Mouse (Mus musculus) gastrocnemius, postnatal 10 days (tissue): ENCODE measurements around the gene Snap23. TPM values are rescaled to one million over a fixed set of nuclear protein-coding genes. Genes with fewer than 3 reads are reported as not detected.
A peak's percentile ranks its signal among the peaks of the same experiment; 100 is the strongest.
"Not testable (repeated sequence)": the region's sequence is repeated elsewhere in the genome, so short reads cannot be mapped to it uniquely, and the experiment has no call there.

Experiments used
- DNase-seq: peaks from one replicate; pipeline ENCODE4 v3.0.0; 2021; ENCODE audit warnings: mixed read lengths
- long read RNA-seq, 2 experiments: library from polyadenylated mRNA; stranded (forward); transcript quantifications; one replicate each; pipeline ENCODE4 v2.0.0; 2021
- total RNA-seq, 2 experiments: library from RNA; stranded (reverse); gene quantifications; 2 replicates each; pipeline ENCODE4 v1.2.3; 2021

The Snap23 gene
- total RNA-seq = 10 to 100 TPM; 43.9 to 56.8 TPM
- long read RNA-seq, experiment 1, transcript Snap23-203 (9 exons, 2,730 nt) = major isoform, 24 of 41 reads
- long read RNA-seq, experiment 1, transcript Snap23-202 (8 exons, 2,723 nt) = minor isoform, 10 of 41 reads
- long read RNA-seq, experiment 1, partial matches to known transcripts = 4 of 41 reads
- long read RNA-seq, experiment 1, other reads (novel, unspliced or antisense) = 2 of 41 reads
- long read RNA-seq, experiment 2, transcript Snap23-203 (9 exons, 2,730 nt) = major isoform, 33 of 45 reads
- long read RNA-seq, experiment 2, transcript Snap23-202 (8 exons, 2,723 nt) = minor isoform, 9 of 45 reads
- long read RNA-seq, experiment 2, partial matches to known transcripts = 2 of 45 reads
- long read RNA-seq, experiment 2, other reads (novel, unspliced or antisense) = 1 of 45 reads

- DNase-seq = peak; percentile 92
Measured at GRCm38 (mm10) chr2:120566886-120567797, at the start of gene Snap23. TSS of gene Snap23 (plus strand) at chr2:120567671.

- DNase-seq = no peak
Measured at GRCm38 (mm10) chr2:120518547-120519210, 48.8 kb upstream of the Snap23 start.

- no peak for DNase-seq
Measured at GRCm38 (mm10) chr2:120526771-120527170, 40.7 kb upstream of the Snap23 start.

GRCm38 (mm10) chr2:120529531-120529930 lies 37.9 kb upstream of the Snap23 start:
- no peak for DNase-seq

GRCm38 (mm10) chr2:120531223-120531622 lies 36.2 kb upstream of the Snap23 start:
- DNase-seq = no peak

- DNase-seq = peak; percentile 5
Measured at GRCm38 (mm10) chr2:120539333-120539732, 28.1 kb upstream of the Snap23 start.

GRCm38 (mm10) chr2:120539778-120540208 lies 27.7 kb upstream of the Snap23 start:
- DNase-seq = peak; percentile 69

- no peak for DNase-seq
Measured at GRCm38 (mm10) chr2:120544732-120545131, 22.7 kb upstream of the Snap23 start.

- DNase-seq = no peak
Measured at GRCm38 (mm10) chr2:120556868-120557267, 10.6 kb upstream of the Snap23 start.

- DNase-seq = no peak
Measured at GRCm38 (mm10) chr2:120558813-120559212, 8.7 kb upstream of the Snap23 start.

GRCm38 (mm10) chr2:120561524-120561923 lies 5.9 kb upstream of the Snap23 start:
- no peak for DNase-seq

- no peak for DNase-seq
Measured at GRCm38 (mm10) chr2:120562859-120563234, 4.6 kb upstream of the Snap23 start.

- peak; percentile 87 for DNase-seq
Measured at GRCm38 (mm10) chr2:120563235-120563990, 4.1 kb upstream of the Snap23 start, which contains the start of gene Zfp106. TSS of gene Zfp106 (minus strand) at chr2:120563843.

GRCm38 (mm10) chr2:120564548-120565188 lies 2.8 kb upstream of the Snap23 start:
- DNase-seq = not testable (repeated sequence)

GRCm38 (mm10) chr2:120565363-120565762 lies 2.1 kb upstream of the Snap23 start:
- no peak for DNase-seq

GRCm38 (mm10) chr2:120567798-120568320 lies 388 bp downstream of the Snap23 start:
- DNase-seq = no peak

GRCm38 (mm10) chr2:120571081-120571480 lies 3.6 kb downstream of the Snap23 start:
- DNase-seq = no peak

GRCm38 (mm10) chr2:120572161-120572560 lies 4.7 kb downstream of the Snap23 start:
- DNase-seq = not testable (repeated sequence)

GRCm38 (mm10) chr2:120575121-120575520 lies 7.7 kb downstream of the Snap23 start:
- DNase-seq = no peak

GRCm38 (mm10) chr2:120575978-120576377 lies 8.5 kb downstream of the Snap23 start:
- no peak for DNase-seq

- no peak for DNase-seq
Measured at GRCm38 (mm10) chr2:120577799-120578198, 10.3 kb downstream of the Snap23 start.
